Mouse (Mus musculus) intestine, postnatal 0 days (tissue): ENCODE data around the gene Htr1f. TPM values are rescaled to one million over a fixed set of nuclear protein-coding genes. Genes with fewer than 3 reads are reported as not detected.
"Not testable (repeated sequence)": the region's sequence is repeated elsewhere in the genome, so short reads cannot be mapped to it uniquely, and the experiment has no call there.

Experiments
- ATAC-seq: fragments of 200-750 bp; cut with Nextera tagmentation; 2 replicates; pipeline ENCODE4 v1.8.0; 2017; ENCODE audit warnings: mild to moderate bottlenecking, moderate TSS enrichment, moderate library complexity
- H3K27ac ChIP-seq: fragments of 300-500 bp; sonication (generic); 2 replicates; pipeline ENCODE4 v1.5.1; 2014; ENCODE audit warnings: mild to moderate bottlenecking, low read depth, low read length, moderate library complexity
- H3K27me3 ChIP-seq: fragments of 300-500 bp; sonication (generic); replicated peaks from 2 replicates; pipeline ENCODE4 v1.6.1; 2014; ENCODE audit warnings: low read length, mixed read lengths; ENCODE audit not compliant: control insufficient read depth, insufficient read depth
- H3K36me3 ChIP-seq: fragments of 300-500 bp; sonication (generic); 2 replicates; pipeline ENCODE4 v1.6.1; 2014; ENCODE audit warnings: mild to moderate bottlenecking, moderate library complexity; ENCODE audit not compliant: control insufficient read depth, insufficient read depth
- H3K4me1 ChIP-seq: fragments of 300-500 bp; sonication (generic); replicated peaks from 2 replicates; pipeline ENCODE4 v1.6.1; 2014; ENCODE audit warnings: antibody characterized with exemption, low read length, mixed read lengths; ENCODE audit not compliant: control insufficient read depth, insufficient read depth
- H3K4me2 ChIP-seq: fragments of 300-500 bp; sonication (generic); replicated peaks from 2 replicates; pipeline ENCODE4 v1.6.1; 2014; ENCODE audit warnings: low read depth, mild to moderate bottlenecking, moderate library complexity
- H3K4me3 ChIP-seq: fragments of 300-500 bp; sonication (generic); 2 replicates; pipeline ENCODE4 v1.5.1; 2014; ENCODE audit warnings: low read depth, low read length
- H3K9ac ChIP-seq: fragments of 300-500 bp; sonication (generic); 2 replicates; pipeline ENCODE4 v1.6.1; 2014; ENCODE audit warnings: mild to moderate bottlenecking, low read depth, low read length
- H3K9me3 ChIP-seq: fragments of 300-500 bp; sonication (generic); 2 replicates; pipeline ENCODE4 v1.6.1; 2016; ENCODE audit warnings: mixed run types; ENCODE audit not compliant: control insufficient read depth
- CTCF ChIP-seq: sonication (generic); IDR thresholded peaks from 2 replicates; pipeline ENCODE4 v1.5.1; 2016; ENCODE audit warnings: low read depth, mild to moderate bottlenecking, control low read depth, antibody characterized with exemption, moderate library complexity
- WGBS: fragments of 180-500 bp; shearing (Covaris S2); extraction: QIAGEN DNeasy Blood & Tissue Kit; methylation state at CpG from one replicate; pipeline ENCODE4 v1.1.7; 2014; 5-methylcytosine and 5-hydroxymethylcytosine counted together
- polyA plus RNA-seq: library from polyadenylated mRNA; unstranded; fragments of >200 nt; fragmentation: Nextera tagmentation; extraction: Ambion mirVana; gene quantifications from 2 replicates; pipeline ENCODE4 v1.2.1, GENCODE M21; 2015

Gene Htr1f
- polyA plus RNA-seq, 1 experiment from 2014 or later: not detected

GRCm38 (mm10) chr16:65083475-65083874, 22.2 kb downstream of the Htr1f start:
- Histone ChIP-seq H3K9ac (no peak overlapping the region), H3K27me3 (no peaks in the 10 kb centered on the region), H3K4me2 (no peak overlapping the region), H3K4me3 (no peak overlapping the region), H3K36me3 (no peaks in the 10 kb centered on the region), H3K4me1 (no peaks in the 10 kb centered on the region), H3K27ac (no peak overlapping the region), H3K9me3 (no peaks in the 10 kb centered on the region)
- WGBS: 51% methylated on average over 2 of the region's 2 CpGs
- TF ChIP-seq CTCF: no peak
- ATAC-seq: no peak

DNA sequence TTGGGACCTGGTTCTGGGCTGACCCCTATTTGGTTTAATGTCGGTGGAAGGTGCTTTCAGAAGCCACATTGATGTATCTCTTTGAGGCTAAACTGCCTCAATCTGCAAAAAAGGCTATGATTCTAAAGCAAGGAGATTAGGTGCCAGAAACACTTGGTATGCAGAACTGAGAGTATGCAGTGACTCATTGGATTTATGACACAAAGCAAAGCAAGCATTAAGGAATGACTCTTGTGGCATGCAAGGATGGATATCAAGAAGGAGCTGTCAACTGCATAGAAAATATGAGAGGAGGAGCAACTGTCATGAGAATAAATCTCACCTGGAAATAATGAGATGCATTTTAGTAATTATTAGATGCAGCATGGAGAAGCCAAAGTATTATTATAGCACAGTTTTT, 35.8 kb downstream of the Htr1f start:
- no peak overlapping the region for H3K4me3 ChIP-seq
- no peak for TF ChIP-seq CTCF
- no peak overlapping the region for H3K9ac ChIP-seq
- no peak for ATAC-seq
- H3K36me3 ChIP-seq: no peaks in the 10 kb centered on the region
- H3K9me3 ChIP-seq: no peaks in the 10 kb centered on the region
- no peak overlapping the region for H3K4me2 ChIP-seq
- 65% methylated on average over 1 of the region's 1 CpGs for WGBS
- no peaks in the 10 kb centered on the region for H3K27me3 ChIP-seq
- H3K27ac ChIP-seq: no peak overlapping the region
- H3K4me1 ChIP-seq: no peaks in the 10 kb centered on the region

GRCm38 (mm10) chr16:65066264-65066663, 39.4 kb downstream of the Htr1f start:
- no peak for ATAC-seq
- Histone ChIP-seq H3K4me1 (no peaks in the 10 kb centered on the region), H3K27me3 (no peaks in the 10 kb centered on the region), H3K9ac (no peak overlapping the region), H3K27ac (no peak overlapping the region), H3K9me3 (no peaks in the 10 kb centered on the region), H3K4me2 (no peak overlapping the region), H3K4me3 (no peak overlapping the region), H3K36me3 (no peaks in the 10 kb centered on the region)
- no peak for TF ChIP-seq CTCF

DNA sequence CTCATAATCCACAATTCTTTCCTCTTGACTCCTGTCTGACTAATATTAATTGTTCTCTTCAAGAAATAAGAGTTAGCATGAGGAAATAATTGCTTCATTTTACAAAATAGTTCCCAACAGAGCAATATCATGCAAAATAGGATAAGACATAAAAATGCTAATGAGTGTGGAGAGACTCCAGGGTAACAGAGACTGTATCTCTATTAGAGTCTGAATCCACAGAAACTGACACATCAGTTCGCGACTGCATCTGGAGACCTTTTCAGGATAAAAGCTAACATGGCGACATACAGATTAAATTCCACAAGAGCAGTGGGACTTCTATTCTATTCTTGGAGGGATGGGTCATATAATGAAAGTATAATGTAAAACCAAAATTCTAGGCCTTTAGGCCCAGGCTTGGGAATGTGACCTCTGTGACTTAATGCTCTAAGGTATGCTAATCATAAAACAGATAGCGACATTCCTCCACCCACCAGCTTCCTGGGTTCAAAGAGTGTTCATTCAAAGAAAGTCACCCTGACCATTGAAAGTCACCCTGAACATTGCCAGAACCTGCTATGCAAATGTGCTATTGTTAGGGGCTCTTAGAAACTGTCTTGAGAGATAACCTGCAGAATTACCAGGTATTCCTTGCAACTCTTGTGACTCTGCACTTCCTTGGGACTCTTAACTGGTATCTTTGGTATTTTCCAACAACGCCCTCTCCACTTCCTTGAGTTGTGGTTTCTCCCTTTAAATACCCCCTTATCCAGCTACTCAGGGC, 67.8 kb downstream of the Htr1f start:
- not testable (repeated sequence) for H3K27ac ChIP-seq, ATAC-seq, H3K36me3 ChIP-seq, H3K27me3 ChIP-seq, H3K9ac ChIP-seq, H3K4me2 ChIP-seq, H3K4me1 ChIP-seq, H3K4me3 ChIP-seq, H3K9me3 ChIP-seq
- 88% methylated on average over 5 of the region's 5 CpGs for WGBS

- WGBS: 66% methylated on average over 1 of the region's 1 CpGs
- Histone ChIP-seq H3K27me3 (no peaks in the 10 kb centered on the region), H3K27ac (no peak overlapping the region), H3K36me3 (no peaks in the 10 kb centered on the region), H3K4me1 (no peaks in the 10 kb centered on the region), H3K9ac (no peak overlapping the region), H3K4me3 (no peak overlapping the region), H3K9me3 (0 out of 2 replicates have a peak, but pooled peaks cover 2% of the 10 kb centered on the region), H3K4me2 (no peak overlapping the region)
- no peak for ATAC-seq
- TF ChIP-seq CTCF: no peak
These were observed 76.0 kb downstream of the Htr1f start for GRCm38 (mm10) chr16:65029675-65030074.

DNA sequence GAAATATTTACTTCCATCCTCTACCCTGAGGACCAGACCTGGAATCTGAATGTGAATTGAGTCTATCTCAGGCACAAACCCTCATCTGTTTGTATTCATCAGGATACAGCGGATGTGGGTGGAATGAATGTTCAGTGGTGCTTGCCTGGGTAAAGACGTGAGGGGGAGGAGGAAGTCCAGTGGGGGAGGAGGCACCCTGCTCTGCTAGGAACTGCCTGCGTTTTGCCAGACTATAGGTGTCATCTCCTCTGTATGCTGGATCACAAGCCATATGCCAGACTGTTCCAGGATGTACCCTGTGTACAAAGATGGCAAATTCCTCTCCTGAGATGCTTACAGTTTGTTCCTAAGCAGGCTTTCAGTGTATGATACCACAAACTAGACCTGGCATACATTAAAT, 83.3 kb downstream of the Htr1f start:
- Histone ChIP-seq H3K4me1 (no peaks in the 10 kb centered on the region), H3K4me2 (no peak overlapping the region), H3K27me3 (no peaks in the 10 kb centered on the region), H3K4me3 (no peak overlapping the region), H3K36me3 (no peaks in the 10 kb centered on the region), H3K9me3 (no peaks in the 10 kb centered on the region), H3K9ac (no peak overlapping the region), H3K27ac (no peak overlapping the region)
- TF ChIP-seq CTCF: no peak
- WGBS: 78% methylated on average over 3 of the region's 3 CpGs
- no peak for ATAC-seq
